Comparison of ENCODE assay signal across 21 mouse cellular contexts in the genomic region with DNA sequence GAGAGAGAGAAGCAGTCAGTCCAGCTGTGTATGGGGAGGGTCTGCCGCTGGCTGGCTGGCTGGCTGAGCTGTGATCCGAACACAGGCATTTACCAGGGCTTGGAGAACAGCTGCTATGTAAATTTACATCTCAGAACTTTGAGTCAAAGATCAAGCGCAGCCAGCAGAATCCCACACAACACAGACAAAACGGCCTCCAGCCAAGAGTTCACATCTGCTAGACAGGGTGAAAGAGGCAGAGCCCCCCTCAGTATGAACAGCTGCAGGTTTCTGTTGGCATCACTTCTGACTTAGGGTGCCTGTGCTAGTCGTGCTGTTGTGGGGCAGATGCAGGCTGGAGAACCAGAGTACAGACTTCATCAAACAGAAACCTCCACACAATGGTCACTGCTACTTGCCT. TPM values are rescaled to one million over a fixed set of nuclear protein-coding genes. Genes with fewer than 3 reads are reported as not detected.
DNase-seq lines count a peak whose midpoint lies in the region; ATAC-seq and TF ChIP-seq lines count a peak whose summit lies in the region.
"Had no signal": no experiment of that assay in that cellular context is flagged by ENCODE, and none has a peak within 500 bp of the region (broad histone marks: within the 10 kb centered on the region; RNA-seq: fewer than 3 reads in every experiment).

No protein-coding gene starts in this region.

- WGBS in embryonic facial prominence, embryonic 12.5 days: 47% methylated on average over 5 of the region's 5 CpGs
- 68% methylated on average over 5 of the region's 5 CpGs for WGBS in embryonic facial prominence, embryonic 10.5 days
- WGBS in limb, embryonic 12.5 days: 56% methylated on average over 5 of the region's 5 CpGs
- WGBS in limb, embryonic 10.5 days: 76% methylated on average over 5 of the region's 5 CpGs
- 30% methylated on average over 5 of the region's 5 CpGs for WGBS in embryonic facial prominence, embryonic 15.5 days
- 44% methylated on average over 5 of the region's 5 CpGs for WGBS in limb, embryonic 14.5 days

- no peak overlapping the region for H3K9ac ChIP-seq in embryonic facial prominence, embryonic 12.5 days
- no peak overlapping the region for H3K9ac ChIP-seq in limb, embryonic 12.5 days (replicated peaks)
- H3K9ac ChIP-seq in embryonic facial prominence, embryonic 15.5 days: no peak overlapping the region
- no peak overlapping the region for H3K9ac ChIP-seq in limb, embryonic 14.5 days (ENCODE audit: low read depth, low read length, severe bottlenecking)
- H3K9ac ChIP-seq: forebrain, embryonic 13.5 days; hindbrain, embryonic 12.5 days; hindbrain, embryonic 15.5 days had no signal

- TF ChIP-seq POLR2A in limb, embryonic 14.5 days (IDR thresholded peaks at IDR 0.05; ENCODE audit: borderline replicate concordance, extremely low read depth, insufficient read depth, insufficient read length): no peak

- no peak overlapping the region for H3K27ac ChIP-seq in embryonic facial prominence, embryonic 12.5 days
- H3K27ac ChIP-seq in embryonic facial prominence, embryonic 10.5 days (replicated peaks): no peak overlapping the region
- H3K27ac ChIP-seq in limb, embryonic 12.5 days: no peak overlapping the region
- no peak overlapping the region for H3K27ac ChIP-seq in limb, embryonic 10.5 days
- H3K27ac ChIP-seq in embryonic facial prominence, embryonic 15.5 days (replicated peaks): no peak overlapping the region
- 0 out of 2 replicates have a peak overlapping the region, but pooled peaks have one; percentile 13 for H3K27ac ChIP-seq in limb, embryonic 14.5 days (replicated peaks; ENCODE audit: low read depth, low read length)
- H3K27ac ChIP-seq: forebrain, embryonic 13.5 days; hindbrain, embryonic 12.5 days; hindbrain, embryonic 15.5 days had no signal

- no peaks in the 10 kb centered on the region for H3K9me3 ChIP-seq in embryonic facial prominence, embryonic 12.5 days
- no peaks in the 10 kb centered on the region for H3K9me3 ChIP-seq in embryonic facial prominence, embryonic 10.5 days
- no peaks in the 10 kb centered on the region for H3K9me3 ChIP-seq in limb, embryonic 12.5 days
- no peaks in the 10 kb centered on the region for H3K9me3 ChIP-seq in limb, embryonic 10.5 days (replicated peaks)
- no peaks in the 10 kb centered on the region for H3K9me3 ChIP-seq in embryonic facial prominence, embryonic 15.5 days (replicated peaks)
- H3K9me3 ChIP-seq in limb, embryonic 14.5 days (ENCODE audit: control insufficient read depth, low read length): no peaks in the 10 kb centered on the region
- H3K9me3 ChIP-seq: forebrain, embryonic 13.5 days; hindbrain, embryonic 12.5 days; hindbrain, embryonic 15.5 days had no signal

- H3K27me3 ChIP-seq in embryonic facial prominence, embryonic 12.5 days: no peaks in the 10 kb centered on the region
- H3K27me3 ChIP-seq in embryonic facial prominence, embryonic 10.5 days (replicated peaks; ENCODE audit: low read depth, poor library complexity, severe bottlenecking): no peaks in the 10 kb centered on the region
- H3K27me3 ChIP-seq in limb, embryonic 12.5 days: no peaks in the 10 kb centered on the region
- no peaks in the 10 kb centered on the region for H3K27me3 ChIP-seq in limb, embryonic 10.5 days (ENCODE audit: low read depth, poor library complexity, severe bottlenecking)
- H3K27me3 ChIP-seq in embryonic facial prominence, embryonic 15.5 days: no peaks in the 10 kb centered on the region
- no peaks in the 10 kb centered on the region for H3K27me3 ChIP-seq in limb, embryonic 14.5 days (ENCODE audit: control insufficient read depth, insufficient read depth, low read length)
- H3K27me3 ChIP-seq: forebrain, embryonic 13.5 days; hindbrain, embryonic 12.5 days; hindbrain, embryonic 15.5 days had no signal

- no peaks in the 10 kb centered on the region for H3K4me1 ChIP-seq in embryonic facial prominence, embryonic 12.5 days
- no peaks in the 10 kb centered on the region for H3K4me1 ChIP-seq in embryonic facial prominence, embryonic 10.5 days
- peaks cover 8% of the 10 kb centered on the region; the same call in 1 of the 2 replicates for H3K4me1 ChIP-seq in limb, embryonic 12.5 days (replicated peaks)
- H3K4me1 ChIP-seq in limb, embryonic 10.5 days: no peaks in the 10 kb centered on the region
- H3K4me1 ChIP-seq in embryonic facial prominence, embryonic 15.5 days: no peaks in the 10 kb centered on the region
- 0 out of 2 replicates have a peak, but pooled peaks cover 4% of the 10 kb centered on the region for H3K4me1 ChIP-seq in limb, embryonic 14.5 days (ENCODE audit: control insufficient read depth, insufficient read depth, low read length)
- H3K4me1 ChIP-seq: hindbrain, embryonic 12.5 days had no signal

- no peak overlapping the region for H3K4me2 ChIP-seq in embryonic facial prominence, embryonic 12.5 days (replicated peaks)
- no peak overlapping the region for H3K4me2 ChIP-seq in limb, embryonic 12.5 days
- no peak overlapping the region for H3K4me2 ChIP-seq in embryonic facial prominence, embryonic 15.5 days (replicated peaks)
- H3K4me2 ChIP-seq in limb, embryonic 14.5 days (replicated peaks; ENCODE audit: low read depth, low read length, severe bottlenecking): no peak overlapping the region
- H3K4me2 ChIP-seq: forebrain, embryonic 13.5 days; heart, embryonic 11.5 days; hindbrain, embryonic 12.5 days; hindbrain, embryonic 15.5 days had no signal

- ATAC-seq in embryonic facial prominence, embryonic 12.5 days (ENCODE audit: insufficient number of reproducible peaks, insufficient read depth, low FRiP score, low TSS enrichment): 0 out of 2 replicates have a peak, but pooled peaks have one; percentile 36
- 0 out of 2 replicates have a peak, but pooled peaks have one; percentile 54 for ATAC-seq in limb, embryonic 12.5 days (ENCODE audit: insufficient number of reproducible peaks, insufficient read depth, low FRiP score, low TSS enrichment, low read depth)
- 0 out of 2 replicates have a peak, but pooled peaks have one; percentile 68 for ATAC-seq in embryonic facial prominence, embryonic 15.5 days (ENCODE audit: insufficient number of reproducible peaks, low FRiP score, low TSS enrichment, low read depth)
- peak; percentile 69; the same call in 1 of the 2 replicates for ATAC-seq in limb, embryonic 14.5 days (ENCODE audit: low FRiP score, low read depth)
- ATAC-seq: activated CD4-positive, CD25-positive, alpha-beta regulatory T cell, adult 4 months; forebrain, embryonic 13.5 days; forebrain, embryonic 16.5 days had no signal

- no peaks in the 10 kb centered on the region for H3K36me3 ChIP-seq in embryonic facial prominence, embryonic 12.5 days
- no peaks in the 10 kb centered on the region for H3K36me3 ChIP-seq in embryonic facial prominence, embryonic 10.5 days (replicated peaks)
- H3K36me3 ChIP-seq in limb, embryonic 12.5 days: no peaks in the 10 kb centered on the region
- no peaks in the 10 kb centered on the region for H3K36me3 ChIP-seq in limb, embryonic 10.5 days
- H3K36me3 ChIP-seq in embryonic facial prominence, embryonic 15.5 days: no peaks in the 10 kb centered on the region
- no peaks in the 10 kb centered on the region for H3K36me3 ChIP-seq in limb, embryonic 14.5 days (ENCODE audit: control insufficient read depth, insufficient read depth, low read length)
- H3K36me3 ChIP-seq: hindbrain, embryonic 12.5 days; hindbrain, embryonic 15.5 days had no signal

- no peak overlapping the region for H3K4me3 ChIP-seq in embryonic facial prominence, embryonic 12.5 days
- H3K4me3 ChIP-seq in embryonic facial prominence, embryonic 10.5 days: no peak overlapping the region
- no peak overlapping the region for H3K4me3 ChIP-seq in limb, embryonic 12.5 days (replicated peaks)
- H3K4me3 ChIP-seq in limb, embryonic 10.5 days: no peak overlapping the region
- H3K4me3 ChIP-seq in embryonic facial prominence, embryonic 15.5 days (replicated peaks): no peak overlapping the region
- H3K4me3 ChIP-seq in limb, embryonic 14.5 days (replicated peaks; ENCODE audit: low read length): no peak overlapping the region
- H3K4me3 ChIP-seq: erythroblast, embryonic 14.5 days; forebrain, embryonic 13.5 days; hindbrain, embryonic 12.5 days; hindbrain, embryonic 15.5 days had no signal

- DNase-seq in embryonic facial prominence, embryonic 10.5 days (ENCODE audit: low spot score): no peak
- DNase-seq in limb, embryonic 10.5 days (ENCODE audit: low spot score): no peak
- peak; percentile 71 for DNase-seq in limb, embryonic 14.5 days (ENCODE audit: low spot score)
- DNase-seq in thymus, adult 18-20 months: no peak
- DNase-seq in yolk sac, embryonic 10.5 days (ENCODE audit: low spot score): no peak
- DNase-seq: adrenal gland, adult 8-10 months; adrenal gland, postnatal 25 days; cerebellum, adult 18-20 months; cerebellum, adult 9-10 months; cerebellum, postnatal 14 days; heart, adult 11 months had no signal

RNA-seq across cellular contexts. Expression of gene Cdh4, which starts 46.8 kb away (rescaled TPM):
- 14.9 and 15.0 TPM in 2 replicates for polyA plus RNA-seq in embryonic facial prominence, embryonic 12.5 days (2016; fragmentation: Nextera tagmentation; extraction: Ambion mirVana)
- 2.9 and 4.0 TPM in 2 replicates for polyA plus RNA-seq in embryonic facial prominence, embryonic 10.5 days (2016; fragmentation: Nextera tagmentation; extraction: Ambion mirVana)
- 9.3 and 10.5 TPM in 2 replicates for polyA plus RNA-seq in limb, embryonic 12.5 days (2016; fragmentation: Nextera tagmentation; extraction: Ambion mirVana)
- 1.4 and 1.8 TPM in 2 replicates for polyA plus RNA-seq in limb, embryonic 10.5 days (2016; fragmentation: Nextera tagmentation; extraction: Ambion mirVana)
- polyA plus RNA-seq in embryonic facial prominence, embryonic 15.5 days (2015; fragmentation: Nextera tagmentation; extraction: Ambion mirVana): 10.2 and 10.8 TPM in 2 replicates
- polyA plus RNA-seq in limb, embryonic 14.5 days (2012; rRNA removed): 7.5 and 8.6 TPM in 2 replicates
- polyA plus RNA-seq in limb, embryonic 14.5 days (2014; fragmentation: Nextera tagmentation; extraction: Ambion mirVana): 9.0 and 11.1 TPM in 2 replicates
- polyA plus RNA-seq: erythroblast, embryonic 14.5 days had no signal
